Mouse (Mus musculus): ENCODE measurements at regions not wholly inside any gene's neighbourhood (a gene's known extent, or its start where the extent isn't known, plus 50 kb on each side); places are given as distances from the start of the nearest gene placed in this dataset.

DNA sequence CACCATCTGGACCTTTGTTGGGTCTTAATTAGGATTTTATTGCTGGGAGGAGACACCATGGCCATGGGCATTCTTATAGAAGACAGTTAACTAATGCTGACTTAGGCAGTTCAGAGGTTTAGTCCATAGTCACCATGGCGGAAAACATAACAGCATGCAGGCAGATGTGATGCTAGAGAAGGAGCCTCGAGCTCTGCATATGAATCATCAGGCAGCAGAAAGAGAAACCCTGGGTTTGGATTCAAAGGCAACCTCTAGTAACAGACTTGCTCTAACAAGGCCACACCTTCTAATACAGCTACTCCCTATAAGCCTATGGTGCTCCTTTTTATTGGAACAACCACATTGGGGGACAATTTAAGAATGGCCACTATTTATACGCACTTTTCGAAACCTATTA lies 141.7 kb upstream of the Slco3a1 start:
- Histone ChIP-seq H3K27ac (replicated peaks) (no peak overlapping the region), H3K36me3 (ENCODE audit: control insufficient read depth, insufficient read depth, low read length) (no peaks in the 10 kb centered on the region), H3K27me3 (ENCODE audit: control insufficient read depth, insufficient read depth, low read length) (no peaks in the 10 kb centered on the region), H3K4me3 (ENCODE audit: low read depth, low read length) (no peak overlapping the region), H3K9me3 (ENCODE audit: control insufficient read depth, low read length) (no peaks in the 10 kb centered on the region), H3K4me2 (replicated peaks; ENCODE audit: low read depth) (no peak overlapping the region), H3K9ac (ENCODE audit: low read length) (no peak overlapping the region), H3K4me1 (replicated peaks; ENCODE audit: control insufficient read depth, insufficient read depth) (no peaks in the 10 kb centered on the region)
- ATAC-seq (ENCODE audit: low FRiP score, low TSS enrichment): no peak
- DNase-seq (ENCODE audit: low spot score): no peak
- no peak for TF ChIP-seq CTCF (IDR thresholded peaks at IDR 0.05; ENCODE audit: low read depth)
- no peak for TF ChIP-seq EP300 (optimal IDR thresholded peaks at IDR 0.05)
- 88% methylated on average over 4 of the region's 4 CpGs for WGBS

DNA sequence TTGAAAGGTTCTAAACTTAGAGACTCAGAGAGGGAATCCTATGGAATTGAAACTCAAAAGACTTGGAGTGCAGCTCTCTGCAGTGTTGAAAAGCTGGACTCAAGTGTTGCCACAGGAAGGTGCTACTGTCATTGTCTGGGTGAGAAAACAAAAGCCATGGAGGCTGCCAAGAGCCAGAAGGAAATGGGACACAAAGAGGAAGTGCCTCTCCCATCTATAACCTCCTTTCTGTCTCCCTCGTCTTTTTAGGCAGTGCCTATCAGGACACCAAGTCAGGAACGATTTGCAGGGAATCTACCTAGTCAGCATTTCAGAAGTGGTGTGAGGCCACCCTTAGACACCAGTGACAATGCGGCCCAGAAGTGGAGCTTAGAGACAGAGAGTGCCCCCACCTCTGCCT lies 138.5 kb upstream of the Slco3a1 start:
- Histone ChIP-seq H3K4me3 (ENCODE audit: low read depth, low read length) (no peak overlapping the region), H3K27ac (replicated peaks) (no peak overlapping the region), H3K9me3 (ENCODE audit: control insufficient read depth, low read length) (no peaks in the 10 kb centered on the region), H3K4me1 (replicated peaks; ENCODE audit: control insufficient read depth, insufficient read depth) (no peaks in the 10 kb centered on the region), H3K4me2 (replicated peaks; ENCODE audit: low read depth) (no peak overlapping the region), H3K27me3 (ENCODE audit: control insufficient read depth, insufficient read depth, low read length) (no peaks in the 10 kb centered on the region), H3K36me3 (ENCODE audit: control insufficient read depth, insufficient read depth, low read length) (no peaks in the 10 kb centered on the region), H3K9ac (ENCODE audit: low read length) (no peak overlapping the region)
- TF ChIP-seq CTCF (IDR thresholded peaks at IDR 0.05; ENCODE audit: low read depth): no peak
- no peak for ATAC-seq (ENCODE audit: low FRiP score, low TSS enrichment)
- WGBS: 60% methylated on average over 3 of the region's 3 CpGs
- no peak for DNase-seq (ENCODE audit: low spot score)

DNA sequence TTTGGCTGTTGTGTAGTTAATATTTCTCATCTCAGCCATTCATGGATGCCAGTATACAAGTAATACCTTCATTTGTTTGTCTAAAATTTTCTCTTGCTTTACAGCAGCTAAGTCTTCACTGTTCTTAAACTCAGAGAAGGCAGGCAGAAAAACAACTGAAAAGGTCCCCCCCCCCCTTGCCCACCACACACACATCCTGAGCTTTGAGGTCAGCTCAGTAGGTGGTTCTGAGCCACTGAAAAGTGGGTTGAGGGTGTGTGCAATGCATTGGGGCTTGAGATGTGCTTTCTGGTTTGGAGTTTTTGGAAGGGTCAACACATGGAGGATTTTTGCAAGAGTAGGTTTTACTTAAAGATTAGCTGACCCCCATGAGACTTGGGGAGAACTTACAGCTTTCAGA lies 136.1 kb upstream of the Slco3a1 start:
- Histone ChIP-seq H3K9me3 (ENCODE audit: control insufficient read depth, low read length) (no peaks in the 10 kb centered on the region), H3K9ac (ENCODE audit: low read length) (no peak overlapping the region), H3K4me1 (replicated peaks; ENCODE audit: control insufficient read depth, insufficient read depth) (no peaks in the 10 kb centered on the region), H3K27me3 (ENCODE audit: control insufficient read depth, insufficient read depth, low read length) (no peaks in the 10 kb centered on the region), H3K4me3 (ENCODE audit: low read depth, low read length) (no peak overlapping the region), H3K27ac (replicated peaks) (no peak overlapping the region), H3K36me3 (ENCODE audit: control insufficient read depth, insufficient read depth, low read length) (no peaks in the 10 kb centered on the region), H3K4me2 (replicated peaks; ENCODE audit: low read depth) (no peak overlapping the region)
- ATAC-seq (ENCODE audit: low FRiP score, low TSS enrichment) (no peak), DNase-seq (ENCODE audit: low spot score) (no peak)
- TF ChIP-seq EP300 (optimal IDR thresholded peaks at IDR 0.05): no peak
- TF ChIP-seq CTCF (IDR thresholded peaks at IDR 0.05; ENCODE audit: low read depth): no peak

DNA sequence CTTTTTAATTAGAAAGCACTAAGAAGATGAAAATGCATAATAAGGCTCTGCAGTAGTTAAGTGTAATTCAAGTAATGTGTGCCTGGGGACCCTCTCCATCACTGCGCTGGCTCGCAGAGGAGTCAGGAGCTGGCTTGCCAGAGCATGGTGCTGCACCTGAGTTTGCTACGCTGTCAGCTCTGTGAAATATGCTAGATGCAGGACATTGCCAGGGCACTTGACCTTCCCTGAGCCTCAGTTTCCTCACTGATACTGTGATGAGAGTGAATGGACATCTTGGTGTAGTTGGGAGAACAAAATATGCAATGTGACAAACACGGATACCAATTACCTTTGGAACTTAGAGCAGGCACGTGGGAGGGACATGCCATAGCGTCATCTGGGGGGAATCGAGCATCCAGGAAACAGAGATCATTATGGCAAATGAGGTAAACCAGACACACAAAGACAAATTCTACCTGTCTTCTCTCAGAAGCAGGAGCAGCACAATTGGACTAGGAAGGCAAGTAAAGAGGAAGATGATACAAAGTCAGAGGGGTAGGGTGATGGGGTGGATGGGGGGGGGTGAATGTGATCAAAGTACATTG lies 133.6 kb upstream of the Slco3a1 start:
- TF ChIP-seq EP300 (optimal IDR thresholded peaks at IDR 0.05): no peak
- no peak for TF ChIP-seq CTCF (IDR thresholded peaks at IDR 0.05; ENCODE audit: low read depth)
- no peak for DNase-seq (ENCODE audit: low spot score)
- H3K36me3 ChIP-seq (ENCODE audit: control insufficient read depth, insufficient read depth, low read length): no peaks in the 10 kb centered on the region
- no peaks in the 10 kb centered on the region for H3K9me3 ChIP-seq (ENCODE audit: control insufficient read depth, low read length)
- H3K27me3 ChIP-seq (ENCODE audit: control insufficient read depth, insufficient read depth, low read length): no peaks in the 10 kb centered on the region
- H3K4me1 ChIP-seq (replicated peaks; ENCODE audit: control insufficient read depth, insufficient read depth): no peaks in the 10 kb centered on the region
- H3K27ac ChIP-seq (replicated peaks): no peak overlapping the region
- H3K4me3 ChIP-seq (ENCODE audit: low read depth, low read length): no peak overlapping the region
- no peak overlapping the region for H3K9ac ChIP-seq (ENCODE audit: low read length)
- 79% methylated on average over 7 of the region's 7 CpGs for WGBS
- H3K4me2 ChIP-seq (replicated peaks; ENCODE audit: low read depth): no peak overlapping the region
- ATAC-seq (ENCODE audit: low FRiP score, low TSS enrichment): no peak

DNA sequence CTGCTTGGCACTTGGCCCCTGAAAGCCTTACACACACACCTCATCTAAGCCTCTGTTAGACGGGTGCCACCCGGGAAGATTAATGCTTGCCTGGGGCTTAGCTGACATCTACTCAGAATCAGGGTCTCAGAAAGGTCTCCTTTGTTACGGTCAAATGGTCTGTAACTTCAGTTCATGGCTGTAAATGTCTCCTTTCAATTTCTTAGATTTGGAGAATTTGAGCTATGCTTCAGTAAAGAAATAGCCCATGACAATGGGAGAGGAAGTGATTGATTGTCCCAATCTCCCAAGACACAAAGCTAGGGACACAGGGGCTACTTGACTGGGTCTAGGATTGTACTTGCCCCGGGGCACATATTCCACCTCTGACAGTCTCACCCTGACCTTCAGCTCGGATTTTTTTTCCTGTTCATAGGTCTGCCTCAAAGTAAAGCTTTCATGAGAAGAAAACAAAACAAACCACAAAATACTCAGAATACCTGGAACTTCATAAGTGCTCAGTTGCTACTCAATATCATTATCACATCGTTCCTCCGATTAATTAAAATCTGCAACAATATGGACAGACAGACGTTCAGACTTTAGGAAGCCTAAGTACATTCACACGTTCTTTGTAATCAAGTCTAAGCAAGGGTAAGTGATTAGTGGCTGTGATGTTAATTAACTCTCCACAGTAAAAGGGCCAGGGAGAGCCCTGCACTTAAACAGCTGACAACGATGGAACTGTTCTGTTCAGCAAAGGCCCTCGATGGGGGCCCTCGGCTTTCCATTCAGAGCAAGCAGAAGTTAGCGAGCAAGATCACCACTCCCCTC lies 132.9 kb upstream of the Slco3a1 start:
- TF ChIP-seq CTCF (IDR thresholded peaks at IDR 0.05; ENCODE audit: low read depth): no peak
- no peak for TF ChIP-seq EP300 (optimal IDR thresholded peaks at IDR 0.05)
- H3K27ac ChIP-seq (replicated peaks): no peak overlapping the region

DNA sequence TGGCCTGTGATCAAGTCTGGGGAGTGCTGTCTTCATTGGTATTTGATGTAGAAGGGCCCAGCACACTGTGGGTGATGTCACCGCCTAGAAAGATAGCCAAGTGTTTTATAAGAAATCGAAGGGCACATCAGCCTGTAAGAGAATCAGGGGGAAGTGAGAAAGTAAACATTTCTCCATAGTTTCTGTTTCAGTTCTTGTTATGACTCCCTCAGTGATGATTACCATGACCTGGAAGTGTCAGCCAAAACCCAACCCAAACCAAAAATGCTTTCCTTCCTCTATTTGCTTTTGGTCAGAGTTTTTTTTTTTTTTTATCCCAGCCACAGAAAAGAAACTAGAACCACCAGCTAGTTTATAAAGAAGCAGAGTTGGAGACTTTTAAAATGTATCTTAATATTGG lies 129.4 kb upstream of the Slco3a1 start:
- TF ChIP-seq EP300 (optimal IDR thresholded peaks at IDR 0.05): no peak
- TF ChIP-seq CTCF (IDR thresholded peaks at IDR 0.05; ENCODE audit: low read depth): no peak
- no peaks in the 10 kb centered on the region for H3K27me3 ChIP-seq (ENCODE audit: control insufficient read depth, insufficient read depth, low read length)
- 42% methylated on average over 2 of the region's 2 CpGs for WGBS
- no peaks in the 10 kb centered on the region for H3K9me3 ChIP-seq (ENCODE audit: control insufficient read depth, low read length)
- no peak overlapping the region for H3K4me2 ChIP-seq (replicated peaks; ENCODE audit: low read depth)
- H3K27ac ChIP-seq (replicated peaks): no peak overlapping the region
- DNase-seq (ENCODE audit: low spot score) (no peak), ATAC-seq (ENCODE audit: low FRiP score, low TSS enrichment) (no peak)
- no peak overlapping the region for H3K4me3 ChIP-seq (ENCODE audit: low read depth, low read length)
- no peaks in the 10 kb centered on the region for H3K36me3 ChIP-seq (ENCODE audit: control insufficient read depth, insufficient read depth, low read length)
- no peaks in the 10 kb centered on the region for H3K4me1 ChIP-seq (replicated peaks; ENCODE audit: control insufficient read depth, insufficient read depth)
- H3K9ac ChIP-seq (ENCODE audit: low read length): no peak overlapping the region

More for the DNA sequence above, 132.9 kb upstream of the Slco3a1 start:
- no peak overlapping the region for H3K9ac ChIP-seq (ENCODE audit: low read length)
- no peak for ATAC-seq (ENCODE audit: low FRiP score, low TSS enrichment)
- no peak overlapping the region for H3K4me2 ChIP-seq (replicated peaks; ENCODE audit: low read depth)
- no peak overlapping the region for H3K4me3 ChIP-seq (ENCODE audit: low read depth, low read length)
- no peaks in the 10 kb centered on the region for H3K9me3 ChIP-seq (ENCODE audit: control insufficient read depth, low read length)
- H3K27me3 ChIP-seq (ENCODE audit: control insufficient read depth, insufficient read depth, low read length): no peaks in the 10 kb centered on the region
- no peaks in the 10 kb centered on the region for H3K36me3 ChIP-seq (ENCODE audit: control insufficient read depth, insufficient read depth, low read length)
- no peak for DNase-seq (ENCODE audit: low spot score)
- 61% methylated on average over 13 of the region's 13 CpGs for WGBS
- no peaks in the 10 kb centered on the region for H3K4me1 ChIP-seq (replicated peaks; ENCODE audit: control insufficient read depth, insufficient read depth)

Measured in stomach, postnatal 0 days (tissue).